Mouse (Mus musculus) erythroblast, embryonic 14.5 days (primary cell): ENCODE measurements around the gene Ptprt.

Experiments used
- GATA1 ChIP-seq: IDR thresholded peaks from 2 replicates; pipeline ENCODE4 v1.6.1; 2012; ENCODE audit warnings: low read length, inconsistent platforms, mixed read lengths
- TAL1 ChIP-seq: IDR thresholded peaks from 3 replicates; pipeline ENCODE4 v1.6.1; 2012; ENCODE audit warnings: low read length, inconsistent platforms, mixed read lengths

DNA sequence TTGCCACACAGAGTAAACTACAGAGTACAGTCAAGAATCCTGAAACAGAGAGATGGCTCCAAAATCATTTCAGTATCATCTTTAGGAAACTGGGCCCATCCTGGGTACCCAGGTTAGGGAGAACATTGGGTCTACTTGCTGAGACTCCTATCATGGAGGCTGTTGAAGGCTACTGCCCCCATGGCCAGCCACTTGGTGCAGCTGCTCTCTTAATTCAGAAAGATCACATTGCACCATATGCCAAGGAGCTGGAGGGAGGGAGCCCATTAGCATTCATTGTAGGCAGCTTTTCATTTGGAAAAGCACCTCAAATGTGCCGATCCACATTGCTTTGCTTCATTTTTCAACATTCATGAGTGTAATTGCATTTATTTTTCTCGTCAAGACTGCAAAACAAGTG lies 319.1 kb downstream of the Ptprt start:
- TF ChIP-seq TAL1 (no peak), GATA1 (no peak)
